In genomic region chr8:72571611-72572473, GRCm38 (mm10) we compare ENCODE assay signal across 8 mouse cellular contexts. TPM values are rescaled to one million over a fixed set of nuclear protein-coding genes. Genes with fewer than 3 reads are reported as not detected.
DNase-seq lines count a peak whose midpoint lies in the region; ATAC-seq lines count a peak whose summit lies in the region.

Tmem38a (plus strand) TSS chr8:72572055.

- DNase-seq in MEL-GATA-1-ER (ENCODE audit: extremely low read depth, low read depth) = peak; percentile 37
- DNase-seq in cerebellum, adult 8-10 months = peak; percentile 72
- DNase-seq in layer of hippocampus, postnatal 14 days (ENCODE audit: low spot score in 2 of 2) = peak; percentile 74 to 82
- peak; percentile 91 for DNase-seq in lung, postnatal 10 days
- DNase-seq in ovary, postnatal 36 days (ENCODE audit: low spot score) = peak; percentile 83
- peak; percentile 78 for DNase-seq in thymus, postnatal 25 days

- peak; percentile 44 for ATAC-seq in frontal cortex, adult (ENCODE audit: low TSS enrichment)
- peak; percentile 25 to 36; a peak in 3 of 4 replicates for ATAC-seq in hematopoietic stem cell, adult 5-6 weeks (replicated peaks in 1 of 2; ENCODE audit: insufficient read depth in 1 of 2, low FRiP score in 2 of 2, low TSS enrichment in 1 of 2, low read depth in 1 of 2, poor library complexity in 2 of 2, severe bottlenecking in 2 of 2)

RNA-seq across cellular contexts. Expression of gene Tmem38a, which starts in this region (rescaled TPM):
- 4.1 and 4.2 TPM in 2 replicates for total RNA-seq in hematopoietic stem cell, adult 5-6 weeks (2017)
- 100 to 1,000 TPM; 117 to 128 TPM for total RNA-seq in layer of hippocampus, postnatal 14 days (2021)

Comparison
In these comparisons a context has a peak if more than half of its experiments do, and no peak if none do; other contexts are left out.
1. Peak in every context shown above with its lines: DNase-seq and ATAC-seq.
2. RNA of gene Tmem38a (total RNA-seq): 117 to 128 TPM in layer of hippocampus, postnatal 14 days; 4.1 to 4.2 TPM in hematopoietic stem cell, adult 5-6 weeks; every median in the first group is over 10 times any median in the second.
3. DNase-seq: peak in every context shown above with its lines; median percentile 91 in lung, postnatal 10 days; 83 in ovary, postnatal 36 days; 78 in layer of hippocampus, postnatal 14 days; 78 in thymus, postnatal 25 days; 72 in cerebellum, adult 8-10 months; 37 in MEL-GATA-1-ER.